Mouse (Mus musculus) intestine, embryonic 16.5 days (tissue): ENCODE data around the gene Crebl2. TPM values are rescaled to one million over a fixed set of nuclear protein-coding genes. Genes with fewer than 3 reads are reported as not detected.

Experiments
- ATAC-seq: fragments of 200-750 bp; cut with Nextera tagmentation; 2 replicates; pipeline ENCODE4 v1.8.0; 2017; ENCODE audit warnings: moderate TSS enrichment, moderate library complexity
- H3K27ac ChIP-seq: fragments of 300-500 bp; sonication (generic); 2 replicates; pipeline ENCODE4 v1.5.1; 2014; ENCODE audit warnings: mild to moderate bottlenecking, low read length
- H3K27me3 ChIP-seq: fragments of 300-500 bp; sonication (generic); replicated peaks from 2 replicates; pipeline ENCODE4 v1.6.1; 2014; ENCODE audit warnings: low read length, control low read depth, mixed read lengths; ENCODE audit not compliant: control insufficient read depth, insufficient read depth
- H3K36me3 ChIP-seq: fragments of 300-500 bp; sonication (generic); 2 replicates; pipeline ENCODE4 v1.6.1; 2014; ENCODE audit warnings: low read length, control low read depth; ENCODE audit not compliant: control insufficient read depth, insufficient read depth
- H3K4me1 ChIP-seq: fragments of 300-500 bp; sonication (generic); 2 replicates; pipeline ENCODE4 v1.6.1; 2014; ENCODE audit warnings: low read length, control low read depth, mixed read lengths; ENCODE audit not compliant: control insufficient read depth, insufficient read depth
- H3K4me2 ChIP-seq: fragments of 300-500 bp; sonication (generic); 2 replicates; pipeline ENCODE4 v1.6.1; 2014; ENCODE audit warnings: low read depth, low read length, control low read depth
- H3K4me3 ChIP-seq: fragments of 300-500 bp; sonication (generic); 2 replicates; pipeline ENCODE4 v1.5.1; 2014; ENCODE audit warnings: mild to moderate bottlenecking, low read length
- H3K9ac ChIP-seq: fragments of 300-500 bp; sonication (generic); 2 replicates; pipeline ENCODE4 v1.6.1; 2014; ENCODE audit warnings: low read depth, low read length
- H3K9me3 ChIP-seq: fragments of 300-500 bp; sonication (generic); 2 replicates; pipeline ENCODE4 v1.6.1; 2016; ENCODE audit warnings: low read length, control low read depth; ENCODE audit not compliant: control insufficient read depth
- WGBS: fragments of 180-500 bp; shearing (Covaris S2); extraction: QIAGEN DNeasy Blood & Tissue Kit; methylation state at CpG from one replicate; pipeline ENCODE4 v1.1.7; 2014; 5-methylcytosine and 5-hydroxymethylcytosine counted together
- polyA plus RNA-seq: library from polyadenylated mRNA; unstranded; fragments of >200 nt; fragmentation: Nextera tagmentation; extraction: Ambion mirVana; gene quantifications from 2 replicates; pipeline ENCODE4 v1.2.1, GENCODE M21; 2015

Gene Crebl2
- polyA plus RNA-seq, 1 experiment from 2014 or later: 3.6 TPM

DNA sequence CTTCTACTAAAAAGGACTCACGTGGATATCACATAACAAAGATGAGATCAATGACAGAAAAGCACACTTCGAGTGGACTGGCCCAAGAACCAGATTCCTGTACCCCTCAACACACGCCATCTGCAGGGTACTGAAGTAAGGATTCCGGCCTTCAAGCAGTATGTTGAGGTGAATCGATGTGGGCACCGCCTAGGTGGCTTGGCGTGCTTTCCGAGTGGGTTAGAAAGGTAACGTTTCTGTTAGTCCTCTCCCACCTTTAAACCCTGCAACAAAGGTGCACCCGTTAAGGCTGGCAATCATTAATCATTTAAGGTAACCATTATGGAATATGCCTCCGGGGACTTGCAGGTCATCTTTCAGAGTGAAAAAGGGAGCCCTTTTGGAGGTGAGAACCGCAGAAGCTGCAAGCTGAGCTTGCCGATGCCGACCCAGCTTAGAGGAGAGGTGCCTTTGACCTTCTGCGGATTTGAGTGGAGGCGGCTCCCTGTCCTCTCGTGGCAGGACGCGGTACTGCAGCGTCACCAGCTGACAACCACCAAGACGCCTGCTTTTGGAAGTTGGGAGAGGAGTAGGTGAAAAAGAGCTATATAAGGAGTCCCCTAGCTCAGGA is 35.9 kb upstream of the Crebl2 start:
- H3K27ac ChIP-seq: 0 out of 2 replicates have a peak overlapping the region, but pooled peaks have one; percentile 19
- WGBS: 22% methylated on average over 21 of the region's 21 CpGs
- H3K9ac ChIP-seq: peak overlapping the region; percentile 27; the same call in 1 of the 2 replicates
- peak; percentile 21; the same call in 1 of the 2 replicates for ATAC-seq
- peak overlapping the region; percentile 51 for H3K4me2 ChIP-seq
- H3K4me3 ChIP-seq: no peak overlapping the region; the same call in 1 of the 2 replicates
- no peaks in the 10 kb centered on the region for H3K36me3 ChIP-seq
- H3K4me1 ChIP-seq: peaks cover 8% of the 10 kb centered on the region
- H3K9me3 ChIP-seq: no peaks in the 10 kb centered on the region
- no peaks in the 10 kb centered on the region for H3K27me3 ChIP-seq

DNA sequence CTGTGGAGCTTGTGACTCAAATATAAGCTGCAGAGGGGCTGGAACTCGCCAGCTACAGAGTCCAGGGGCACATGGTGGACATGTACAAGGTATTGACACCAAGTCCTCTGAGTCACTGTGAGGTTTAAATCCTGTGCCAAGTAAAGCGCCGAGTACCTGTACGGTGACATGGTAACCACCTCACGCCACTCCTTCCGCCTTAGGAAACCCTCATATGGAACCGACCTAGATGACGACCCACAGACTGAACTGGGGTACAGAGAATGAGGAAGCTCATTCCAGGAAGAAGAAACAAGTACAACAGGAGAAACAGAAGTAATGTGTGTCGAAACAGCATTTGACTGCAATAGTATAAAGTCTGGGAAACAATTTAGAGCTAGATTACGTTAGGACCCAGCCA is 33.7 kb upstream of the Crebl2 start:
- no peak overlapping the region for H3K27ac ChIP-seq
- no peaks in the 10 kb centered on the region for H3K36me3 ChIP-seq
- no peak for ATAC-seq
- no peak overlapping the region for H3K9ac ChIP-seq
- H3K4me2 ChIP-seq: no peak overlapping the region
- H3K9me3 ChIP-seq: no peaks in the 10 kb centered on the region
- WGBS: 86% methylated on average over 10 of the region's 10 CpGs
- H3K4me1 ChIP-seq: 0 out of 2 replicates have a peak, but pooled peaks cover 3% of the 10 kb centered on the region
- no peaks in the 10 kb centered on the region for H3K27me3 ChIP-seq
- H3K4me3 ChIP-seq: no peak overlapping the region

DNA sequence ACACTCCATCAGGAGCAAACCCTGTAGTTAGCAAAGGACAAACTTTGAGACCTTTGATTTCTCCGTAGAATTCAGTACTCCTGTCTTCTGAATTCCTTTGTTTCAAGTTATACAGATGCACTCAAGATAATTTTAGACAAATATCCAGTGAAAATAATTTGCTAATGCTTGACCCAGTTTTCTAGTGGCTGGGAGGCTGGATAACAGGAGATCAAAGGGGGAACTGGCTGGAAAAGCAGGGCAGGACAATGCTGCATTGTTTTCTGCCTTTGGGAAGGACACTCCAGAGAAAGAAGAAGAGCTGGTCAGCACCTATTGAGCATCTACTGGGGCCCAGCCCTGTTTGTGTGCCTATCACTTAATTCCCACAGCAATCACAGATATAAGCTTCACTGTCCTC is 28.5 kb upstream of the Crebl2 start:
- Histone ChIP-seq H3K36me3 (no peaks in the 10 kb centered on the region), H3K9me3 (no peaks in the 10 kb centered on the region), H3K4me1 (no peaks in the 10 kb centered on the region), H3K27ac (no peak overlapping the region), H3K27me3 (no peaks in the 10 kb centered on the region), H3K4me3 (no peak overlapping the region), H3K4me2 (no peak overlapping the region), H3K9ac (no peak overlapping the region)
- no peak for ATAC-seq
- 69% methylated on average over 1 of the region's 1 CpGs for WGBS

DNA sequence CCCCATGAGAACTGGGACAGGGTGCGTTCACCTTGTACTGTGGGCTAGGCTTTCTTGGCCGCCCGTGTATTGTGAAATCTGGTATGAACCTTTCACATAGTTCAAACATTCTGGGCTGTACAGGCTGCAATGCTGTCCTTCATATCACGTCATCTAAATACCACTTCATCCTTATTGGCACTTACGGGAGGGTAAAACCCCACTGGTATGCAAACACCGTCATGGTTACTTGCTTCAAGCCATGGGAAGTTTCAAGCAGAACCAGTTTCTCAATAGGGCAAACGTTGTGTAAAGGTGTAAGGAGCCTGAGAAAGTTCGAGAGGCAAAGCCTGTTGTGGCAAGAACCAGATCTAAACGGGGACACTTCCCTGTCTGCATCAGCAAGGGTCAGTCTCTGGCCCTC is 27.3 kb upstream of the Crebl2 start:
- no peaks in the 10 kb centered on the region for H3K36me3 ChIP-seq
- H3K4me2 ChIP-seq: 0 out of 2 replicates have a peak overlapping the region, but pooled peaks have one; percentile 14
- H3K27me3 ChIP-seq: no peaks in the 10 kb centered on the region
- no peak overlapping the region for H3K4me3 ChIP-seq
- peak overlapping the region; percentile 6; the same call in 1 of the 2 replicates for H3K9ac ChIP-seq
- H3K9me3 ChIP-seq: no peaks in the 10 kb centered on the region
- ATAC-seq: peak; percentile 94
- WGBS: 50% methylated on average over 9 of the region's 9 CpGs
- H3K27ac ChIP-seq: peak overlapping the region; percentile 35; the same call in 1 of the 2 replicates
- no peaks in the 10 kb centered on the region for H3K4me1 ChIP-seq

- Histone ChIP-seq H3K4me3 (no peak overlapping the region), H3K9me3 (no peaks in the 10 kb centered on the region), H3K36me3 (no peaks in the 10 kb centered on the region), H3K4me2 (no peak overlapping the region), H3K27ac (no peak overlapping the region), H3K4me1 (no peaks in the 10 kb centered on the region), H3K27me3 (no peaks in the 10 kb centered on the region), H3K9ac (no peak overlapping the region)
- no peak for ATAC-seq
- 71% methylated on average over 5 of the region's 5 CpGs for WGBS
These were observed 25.1 kb upstream of the Crebl2 start for GRCm38 (mm10) chr6:134804736-134805277.

DNA sequence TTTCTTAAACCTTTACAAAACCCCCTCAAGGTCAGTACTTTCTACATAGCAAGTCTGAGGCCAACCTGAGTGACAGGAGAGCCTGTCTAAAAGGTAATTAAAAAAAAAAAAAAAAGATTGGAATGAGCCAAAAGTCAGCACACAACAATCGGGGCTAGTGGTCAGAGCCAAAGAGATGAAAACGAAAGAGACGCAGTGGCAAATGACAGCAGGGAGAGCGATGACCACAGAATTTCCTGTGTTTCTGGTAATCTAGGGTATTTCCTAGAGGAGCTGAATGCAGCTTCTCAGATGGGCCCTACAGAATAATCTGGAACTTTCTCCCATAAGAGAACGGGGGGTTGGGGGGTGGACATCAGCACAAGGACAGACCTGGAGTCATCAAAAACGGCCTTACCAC is 23.8 kb upstream of the Crebl2 start:
- no peak overlapping the region for H3K27ac ChIP-seq
- H3K36me3 ChIP-seq: no peaks in the 10 kb centered on the region
- H3K4me3 ChIP-seq: no peak overlapping the region
- ATAC-seq: no peak
- no peaks in the 10 kb centered on the region for H3K27me3 ChIP-seq
- H3K4me1 ChIP-seq: no peaks in the 10 kb centered on the region
- H3K4me2 ChIP-seq: no peak overlapping the region
- H3K9me3 ChIP-seq: no peaks in the 10 kb centered on the region
- H3K9ac ChIP-seq: no peak overlapping the region
- 85% methylated on average over 6 of the region's 6 CpGs for WGBS

- no peak for ATAC-seq
- no peak overlapping the region for H3K27ac ChIP-seq
- 75% methylated on average over 1 of the region's 2 CpGs for WGBS
These were observed 22.9 kb upstream of the Crebl2 start for GRCm38 (mm10) chr6:134807091-134807490.

DNA sequence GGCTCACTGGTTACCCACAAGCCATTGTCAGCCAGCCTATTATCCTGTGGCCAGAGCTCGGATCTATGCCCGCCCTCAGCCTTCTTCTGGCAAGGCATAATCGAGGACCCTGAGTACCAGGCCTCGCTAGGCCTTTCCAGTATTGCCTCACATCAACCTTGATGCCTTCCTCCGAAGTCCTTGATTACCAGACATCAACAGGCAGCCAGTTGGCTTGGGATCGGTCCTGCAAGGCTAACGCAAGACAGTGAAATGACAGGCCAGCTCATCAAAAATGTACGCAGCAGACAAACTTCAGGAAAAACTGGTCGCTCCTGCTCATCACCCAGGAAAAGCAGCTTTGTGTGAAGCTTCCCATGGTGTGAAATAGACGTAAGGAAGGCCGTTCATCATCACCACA is 22.2 kb upstream of the Crebl2 start:
- no peak overlapping the region for H3K4me2 ChIP-seq
- H3K27ac ChIP-seq: no peak overlapping the region
- H3K4me1 ChIP-seq: no peaks in the 10 kb centered on the region
- H3K9me3 ChIP-seq: no peaks in the 10 kb centered on the region
- H3K27me3 ChIP-seq: no peaks in the 10 kb centered on the region
- WGBS: 88% methylated on average over 11 of the region's 11 CpGs
- no peak overlapping the region for H3K4me3 ChIP-seq
- no peaks in the 10 kb centered on the region for H3K36me3 ChIP-seq
- no peak for ATAC-seq
- H3K9ac ChIP-seq: no peak overlapping the region

More at GRCm38 (mm10) chr6:134807091-134807490, 22.9 kb upstream of the Crebl2 start:
- Histone ChIP-seq H3K4me2 (no peak overlapping the region), H3K27me3 (no peaks in the 10 kb centered on the region), H3K36me3 (no peaks in the 10 kb centered on the region), H3K9me3 (no peaks in the 10 kb centered on the region), H3K4me3 (no peak overlapping the region), H3K9ac (no peak overlapping the region), H3K4me1 (no peaks in the 10 kb centered on the region)

DNA sequence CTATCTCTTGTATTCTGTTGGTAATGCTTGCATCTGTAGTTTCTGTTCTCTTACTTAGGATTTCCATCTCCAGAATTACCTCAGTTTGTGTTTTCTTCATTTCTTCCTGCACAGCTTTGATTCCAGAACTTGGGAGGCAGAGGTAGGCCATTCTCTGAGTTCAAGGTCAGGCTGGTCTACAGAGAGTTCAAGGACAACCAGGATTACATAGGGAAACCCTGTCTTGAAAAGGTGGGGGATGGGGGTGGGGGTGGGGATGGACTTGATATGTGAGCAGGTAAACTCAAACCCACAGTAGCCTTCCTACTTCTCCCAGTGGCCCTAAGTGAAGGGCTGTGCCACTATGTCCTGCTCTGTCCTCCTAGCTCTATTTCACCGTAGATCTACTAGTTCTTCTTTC is 16.9 kb upstream of the Crebl2 start:
- Histone ChIP-seq H3K27me3 (no peaks in the 10 kb centered on the region), H3K4me2 (no peak overlapping the region), H3K36me3 (no peaks in the 10 kb centered on the region), H3K9ac (no peak overlapping the region), H3K9me3 (no peaks in the 10 kb centered on the region), H3K4me3 (no peak overlapping the region), H3K4me1 (no peaks in the 10 kb centered on the region), H3K27ac (no peak overlapping the region)
- no peak for ATAC-seq
- WGBS: 81% methylated on average over 1 of the region's 1 CpGs
